In genomic region chr8:64941495-64941894, GRCm38 (mm10) we compare ENCODE assay signal across 8 mouse cellular contexts. TPM values are rescaled to one million over a fixed set of nuclear protein-coding genes. Genes with fewer than 3 reads are reported as not detected.
DNase-seq lines count a peak whose midpoint lies in the region; ATAC-seq lines count a peak whose summit lies in the region.

No protein-coding gene starts in this region.

- peak; percentile 79 for DNase-seq in Muller cell, postnatal 12 days (ENCODE audit: inconsistent ontology term)
- peak; percentile 83 for DNase-seq in cerebellum, adult 8-10 months
- peak; percentile 58 to 94 for DNase-seq in frontal cortex, adult 2 months (ENCODE audit: extremely low spot score in 1 of 2, low spot score in 1 of 2)
- DNase-seq in left cerebral cortex, adult 8-10 months (ENCODE audit: low spot score in 2 of 2) = peak; percentile 43 to 86
- peak; percentile 54 to 56 for DNase-seq in right cerebral cortex, postnatal 36 days (ENCODE audit: low spot score in 2 of 2)
- DNase-seq in urinary bladder, postnatal 36 days (ENCODE audit: low spot score in 2 of 2) = peak; percentile 64 to 79

- ATAC-seq in inflammation-experienced regulatory T-cells, adult 6 months = peak; percentile 62
- ATAC-seq in megakaryocyte-erythroid progenitor cell, adult 5-6 weeks (replicated peaks; ENCODE audit: low FRiP score, low TSS enrichment, poor library complexity, severe bottlenecking) = peak; percentile 78

RNA-seq across cellular contexts. Expression of gene Tmem192, which starts 5.5 kb away (rescaled TPM):
- 26.3 and 31.2 TPM in 2 replicates for polyA plus RNA-seq in frontal cortex, adult 2 months (2012; rRNA removed)
- polyA plus RNA-seq in inflammation-experienced regulatory T-cells, adult 6 months (2017; shearing (Covaris generic)) = 10 to 100 TPM; 28.5 to 50.5 (median 48.8) TPM
- 10 to 100 TPM; 29.7 to 31.6 (median 30.9) TPM for total RNA-seq in left cerebral cortex, adult 8-10 months (2022)
- total RNA-seq in megakaryocyte-erythroid progenitor cell, adult 5-6 weeks (2014; fragmentation: Nextera tagmentation) = 16.4 and 30.1 TPM in 2 replicates
- total RNA-seq in megakaryocyte-erythroid progenitor cell, adult 5-6 weeks (2017) = 8.0 and 14.0 TPM in 2 replicates

RNA-seq across cellular contexts. Expression of gene Trim75, which starts 46.1 kb away (rescaled TPM):
- polyA plus RNA-seq in frontal cortex, adult 2 months (2012; rRNA removed) = not detected in 2 replicates
- under 1 TPM in 2 of 3 experiments, not detected in 1; 0.23 to 0.36 TPM for polyA plus RNA-seq in inflammation-experienced regulatory T-cells, adult 6 months (2017; shearing (Covaris generic))
- total RNA-seq in left cerebral cortex, adult 8-10 months (2022) = not detected
- not detected in 2 replicates for total RNA-seq in megakaryocyte-erythroid progenitor cell, adult 5-6 weeks (2014; fragmentation: Nextera tagmentation)
- total RNA-seq in megakaryocyte-erythroid progenitor cell, adult 5-6 weeks (2017) = not detected in 2 replicates

Comparison
In these comparisons a context has a peak if more than half of its experiments do, and no peak if none do; other contexts are left out.
1. Peak in every context shown above with its lines: DNase-seq and ATAC-seq.